Mouse (Mus musculus) hindbrain, embryonic 14.5 days (tissue): ENCODE measurements at regions not wholly inside any gene's neighbourhood (a gene's known extent, or its start where the extent isn't known, plus 50 kb on each side); places are given as distances from the start of the nearest gene placed in this dataset.

Source experiments
- ATAC-seq: fragments of 200-750 bp; cut with Nextera tagmentation; 2 replicates; pipeline ENCODE4 v1.8.0; 2017; ENCODE audit warnings: moderate number of reproducible peaks, mild to moderate bottlenecking, moderate TSS enrichment, moderate library complexity; ENCODE audit not compliant: low FRiP score
- DNase-seq: peaks from one replicate; pipeline ENCODE4 v3.0.0-alpha.2; 2015; ENCODE audit warnings: low spot score
- H3K27ac ChIP-seq: fragments of 300-500 bp; sonication (generic); 2 replicates; pipeline ENCODE4 v1.5.1; 2014; ENCODE audit warnings: mild to moderate bottlenecking, moderate library complexity
- H3K27me3 ChIP-seq: fragments of 300-500 bp; sonication (generic); 2 replicates; pipeline ENCODE4 v1.6.1; 2014; ENCODE audit warnings: mild to moderate bottlenecking, low read length, mixed read lengths; ENCODE audit not compliant: control insufficient read depth, insufficient read depth
- H3K36me3 ChIP-seq: fragments of 300-500 bp; sonication (generic); replicated peaks from 2 replicates; pipeline ENCODE4 v1.6.1; 2014; ENCODE audit not compliant: control insufficient read depth, insufficient read depth
- H3K4me1 ChIP-seq: fragments of 300-500 bp; sonication (generic); replicated peaks from 2 replicates; pipeline ENCODE4 v1.6.1; 2014; ENCODE audit warnings: antibody characterized with exemption, low read length, mixed read lengths; ENCODE audit not compliant: control insufficient read depth, insufficient read depth
- H3K4me2 ChIP-seq: fragments of 300-500 bp; sonication (generic); replicated peaks from 2 replicates; pipeline ENCODE4 v1.6.1; 2014; ENCODE audit warnings: mild to moderate bottlenecking, moderate library complexity
- H3K4me3 ChIP-seq: fragments of 300-500 bp; sonication (generic); replicated peaks from 2 replicates; pipeline ENCODE4 v1.5.1; 2014; ENCODE audit warnings: mild to moderate bottlenecking, low read length
- H3K9ac ChIP-seq: fragments of 300-500 bp; sonication (generic); 2 replicates; pipeline ENCODE4 v1.6.1; 2014
- H3K9me3 ChIP-seq: fragments of 300-500 bp; sonication (generic); 2 replicates; pipeline ENCODE4 v1.6.1; 2016; ENCODE audit warnings: low read length; ENCODE audit not compliant: control insufficient read depth
- WGBS: fragments of 180-500 bp; shearing (Covaris S2); extraction: QIAGEN DNeasy Blood & Tissue Kit; methylation state at CpG from one replicate; pipeline ENCODE4 v1.1.7; 2014; 5-methylcytosine and 5-hydroxymethylcytosine counted together

DNA sequence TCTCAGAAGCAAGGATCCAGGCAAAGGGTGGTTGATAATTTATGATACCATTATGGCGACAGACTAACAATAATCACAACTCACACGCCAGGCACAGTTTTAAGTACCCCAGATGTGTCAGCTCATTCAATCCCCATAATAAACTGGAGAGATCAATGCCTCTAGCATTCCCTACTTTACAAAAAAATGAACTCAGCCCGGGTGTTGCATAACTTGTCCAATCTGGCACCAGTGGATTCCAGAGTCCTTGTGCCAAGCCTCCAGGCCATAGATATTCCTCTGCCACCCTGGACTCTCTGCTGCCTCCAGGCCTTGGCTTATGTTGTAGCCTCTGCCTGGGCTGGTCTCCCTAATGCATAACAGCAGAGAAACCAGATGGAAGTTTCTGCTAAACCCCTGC is 185.0 kb downstream of the CK137956 start:
- Histone ChIP-seq H3K4me1 (0 out of 2 replicates have a peak, but pooled peaks cover 5% of the 10 kb centered on the region), H3K4me3 (no peak overlapping the region), H3K27ac (no peak overlapping the region), H3K36me3 (no peaks in the 10 kb centered on the region), H3K27me3 (no peaks in the 10 kb centered on the region), H3K4me2 (no peak overlapping the region), H3K9me3 (no peaks in the 10 kb centered on the region), H3K9ac (no peak overlapping the region)
- 91% methylated on average over 3 of the region's 3 CpGs for WGBS
- no peak for ATAC-seq
- no peak for DNase-seq

DNA sequence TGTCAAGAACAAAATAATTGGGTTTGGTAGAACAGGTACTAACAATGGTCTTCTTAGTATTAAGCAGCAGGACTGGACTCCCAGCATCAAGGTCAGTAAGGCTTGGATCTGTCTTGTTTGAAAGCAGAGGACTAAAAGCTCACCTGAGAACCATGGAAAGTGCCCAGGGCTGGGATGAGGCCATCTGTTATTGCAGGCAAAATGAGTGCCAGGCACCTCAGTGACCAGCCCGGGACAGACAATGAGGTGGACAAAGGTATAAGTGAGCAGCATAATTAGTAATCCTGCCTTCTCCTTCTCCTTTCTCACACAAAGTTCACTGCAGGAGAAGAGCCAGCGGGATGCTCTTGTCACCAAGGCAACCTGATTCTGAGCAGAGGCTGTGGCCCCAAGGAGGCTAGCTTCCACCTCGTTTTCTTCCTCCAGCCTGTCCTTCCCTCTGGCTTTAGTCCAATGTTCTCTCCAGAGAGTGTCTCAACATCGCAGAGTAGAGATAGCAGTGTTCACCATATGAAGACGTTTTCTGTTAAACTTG is 198.7 kb downstream of the CK137956 start:
- WGBS: 22% methylated on average over 5 of the region's 5 CpGs
- no peak overlapping the region for H3K4me3 ChIP-seq
- H3K9me3 ChIP-seq: no peaks in the 10 kb centered on the region
- no peaks in the 10 kb centered on the region for H3K36me3 ChIP-seq
- H3K9ac ChIP-seq: no peak overlapping the region
- H3K27me3 ChIP-seq: no peaks in the 10 kb centered on the region
- H3K4me2 ChIP-seq: no peak overlapping the region
- peaks cover 7% of the 10 kb centered on the region; the same call in 1 of the 2 replicates for H3K4me1 ChIP-seq
- DNase-seq (no peak), ATAC-seq (no peak)
- no peak overlapping the region for H3K27ac ChIP-seq

DNA sequence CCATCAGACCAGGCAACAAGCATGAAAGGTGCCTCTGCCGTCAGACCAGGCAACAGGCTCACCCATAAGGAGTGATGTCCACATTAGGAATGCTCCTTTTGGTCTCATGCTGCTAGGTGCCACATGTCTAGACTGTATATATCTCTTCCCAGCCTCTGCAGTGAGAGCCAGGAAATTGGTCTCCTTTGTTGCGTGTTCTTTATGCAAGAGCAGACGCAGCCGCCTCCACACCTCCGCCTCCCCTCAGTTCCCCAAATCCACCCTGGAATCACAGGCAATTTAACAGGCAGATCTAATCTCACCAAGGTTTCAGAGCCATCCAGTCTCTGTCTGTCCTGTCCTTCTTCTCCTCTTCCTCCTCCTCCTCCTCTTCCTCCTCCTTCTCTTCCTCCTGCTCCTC is 207.0 kb downstream of the CK137956 start:
- no peak overlapping the region for H3K4me2 ChIP-seq
- ATAC-seq: no peak
- H3K9me3 ChIP-seq: no peaks in the 10 kb centered on the region
- no peaks in the 10 kb centered on the region for H3K27me3 ChIP-seq
- H3K36me3 ChIP-seq: no peaks in the 10 kb centered on the region
- H3K27ac ChIP-seq: no peak overlapping the region
- no peak overlapping the region for H3K4me3 ChIP-seq
- H3K9ac ChIP-seq: no peak overlapping the region
- H3K4me1 ChIP-seq: no peaks in the 10 kb centered on the region
- WGBS: 95% methylated on average over 5 of the region's 5 CpGs
- DNase-seq: no peak

DNA sequence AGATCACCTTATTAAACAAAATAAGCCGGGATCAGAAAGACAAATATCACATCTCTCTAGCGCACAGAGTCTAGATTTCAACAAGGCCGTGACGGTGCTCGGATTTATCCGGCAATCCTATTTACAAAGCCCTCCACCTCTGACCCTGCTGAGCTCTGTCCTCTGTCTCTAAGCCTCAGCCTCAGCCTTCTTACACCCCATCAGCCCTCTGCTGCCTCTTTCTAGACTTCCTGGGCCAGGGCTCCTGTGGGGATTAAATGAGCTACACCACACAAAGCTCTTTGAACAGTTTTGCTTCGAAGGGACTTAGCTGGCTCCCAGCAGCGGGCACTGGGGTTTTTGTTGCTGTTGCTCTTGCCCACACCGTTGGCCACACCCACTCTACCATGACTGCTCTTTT is 211.8 kb downstream of the CK137956 start:
- 82% methylated on average over 9 of the region's 9 CpGs for WGBS
- DNase-seq (no peak), ATAC-seq (no peak)
- no peak overlapping the region for H3K4me2 ChIP-seq
- no peaks in the 10 kb centered on the region for H3K36me3 ChIP-seq
- H3K9me3 ChIP-seq: no peaks in the 10 kb centered on the region
- H3K27me3 ChIP-seq: no peaks in the 10 kb centered on the region
- H3K27ac ChIP-seq: no peak overlapping the region
- no peaks in the 10 kb centered on the region for H3K4me1 ChIP-seq
- H3K4me3 ChIP-seq: no peak overlapping the region
- no peak overlapping the region for H3K9ac ChIP-seq

DNA sequence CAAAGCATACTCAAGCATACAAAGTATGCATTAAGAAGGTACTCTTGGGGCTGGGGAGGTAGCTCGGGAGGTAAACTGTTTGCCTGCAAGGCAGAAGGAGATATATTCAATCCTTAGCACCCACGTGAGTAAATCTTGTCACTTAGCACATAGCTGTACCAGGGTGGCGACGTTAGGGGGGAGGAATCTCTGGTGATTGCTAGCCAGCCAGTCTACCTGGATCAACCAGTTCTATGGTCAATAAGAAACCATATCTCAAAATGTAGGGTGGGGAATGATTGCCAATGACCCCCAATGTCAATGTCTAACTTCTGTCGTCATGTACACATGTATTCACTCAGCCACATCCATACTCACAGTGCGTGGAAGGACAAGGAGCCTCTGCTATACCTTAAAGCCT is 214.5 kb downstream of the CK137956 start:
- Histone ChIP-seq H3K9ac (no peak overlapping the region), H3K4me3 (no peak overlapping the region), H3K27me3 (no peaks in the 10 kb centered on the region), H3K4me2 (no peak overlapping the region), H3K4me1 (no peaks in the 10 kb centered on the region), H3K27ac (no peak overlapping the region), H3K9me3 (no peaks in the 10 kb centered on the region), H3K36me3 (no peaks in the 10 kb centered on the region)
- DNase-seq: no peak
- ATAC-seq: no peak
- 91% methylated on average over 6 of the region's 6 CpGs for WGBS

DNA sequence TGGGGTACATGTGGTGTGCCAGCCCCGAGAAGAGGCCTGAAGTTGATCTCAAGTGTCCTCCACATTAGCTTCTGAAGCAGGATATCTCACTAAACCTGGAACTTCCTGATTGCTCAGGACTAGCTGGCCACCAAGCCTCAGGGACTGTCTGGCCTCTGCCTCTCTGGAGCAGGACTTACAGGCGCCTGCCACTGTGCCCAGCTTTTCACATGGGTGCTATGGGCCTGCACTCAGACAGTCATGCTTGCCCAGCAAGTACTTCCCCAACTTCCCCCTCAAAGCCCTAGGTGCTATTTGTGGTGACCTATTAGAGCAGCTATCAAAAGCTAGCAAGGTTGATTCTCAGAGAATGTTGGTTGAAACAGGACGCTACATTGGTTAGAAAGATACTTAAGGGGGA is 220.0 kb downstream of the CK137956 start:
- DNase-seq: no peak
- H3K9me3 ChIP-seq: no peaks in the 10 kb centered on the region
- 91% methylated on average over 3 of the region's 3 CpGs for WGBS
- no peaks in the 10 kb centered on the region for H3K36me3 ChIP-seq
- H3K4me2 ChIP-seq: no peak overlapping the region
- H3K27me3 ChIP-seq: no peaks in the 10 kb centered on the region
- no peaks in the 10 kb centered on the region for H3K4me1 ChIP-seq
- no peak overlapping the region for H3K27ac ChIP-seq
- H3K4me3 ChIP-seq: no peak overlapping the region
- no peak for ATAC-seq
- no peak overlapping the region for H3K9ac ChIP-seq

DNA sequence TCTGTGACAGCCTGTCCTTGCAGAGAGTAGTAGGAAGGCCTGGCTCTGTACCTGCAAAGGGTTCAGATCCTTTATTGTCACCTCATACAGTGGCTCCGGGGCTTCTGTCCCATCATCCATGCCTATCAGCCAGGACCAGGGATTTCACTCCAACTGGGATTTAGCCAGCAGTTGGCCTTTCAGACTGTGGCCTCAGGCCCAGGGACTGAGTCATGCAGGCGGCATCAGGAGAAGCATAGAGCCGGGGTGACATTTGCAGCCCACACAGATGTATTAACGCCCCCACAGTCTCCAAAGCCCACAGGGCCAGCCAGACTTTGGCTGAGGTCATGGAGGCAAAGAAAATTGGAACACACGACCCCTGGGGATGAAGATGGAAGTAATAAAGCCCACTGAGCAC is 222.9 kb downstream of the CK137956 start:
- 79% methylated on average over 5 of the region's 5 CpGs for WGBS
- Histone ChIP-seq H3K4me1 (no peaks in the 10 kb centered on the region), H3K9me3 (no peaks in the 10 kb centered on the region), H3K4me2 (no peak overlapping the region), H3K36me3 (no peaks in the 10 kb centered on the region), H3K4me3 (no peak overlapping the region), H3K9ac (no peak overlapping the region), H3K27me3 (no peaks in the 10 kb centered on the region), H3K27ac (no peak overlapping the region)
- ATAC-seq: no peak
- no peak for DNase-seq

DNA sequence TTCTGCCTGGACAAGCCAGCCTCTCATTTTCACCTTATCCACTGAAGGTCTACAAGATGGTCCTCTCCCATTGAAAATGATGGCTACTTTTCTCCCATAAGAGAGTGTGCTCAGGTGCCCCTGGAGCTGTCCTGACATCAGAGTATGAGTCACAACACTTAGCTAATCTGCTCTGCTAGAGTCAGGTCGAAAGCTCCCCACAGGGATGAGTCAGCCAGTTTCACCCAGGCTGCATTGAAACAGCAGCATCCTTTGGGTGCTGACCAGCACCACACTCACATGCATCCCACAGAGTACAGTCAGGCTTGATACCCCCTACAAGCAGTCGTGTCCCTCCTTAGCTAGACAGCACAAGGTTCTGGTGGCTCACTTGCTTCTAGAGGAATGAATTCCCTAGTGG is 234.0 kb downstream of the CK137956 start:
- ATAC-seq (no peak), DNase-seq (no peak)
- Histone ChIP-seq H3K4me3 (no peak overlapping the region), H3K9me3 (no peaks in the 10 kb centered on the region), H3K4me1 (peaks cover 11% of the 10 kb centered on the region; the same call in 1 of the 2 replicates), H3K27ac (no peak overlapping the region), H3K27me3 (no peaks in the 10 kb centered on the region), H3K36me3 (no peaks in the 10 kb centered on the region), H3K9ac (no peak overlapping the region), H3K4me2 (no peak overlapping the region)
- 86% methylated on average over 2 of the region's 2 CpGs for WGBS

DNA sequence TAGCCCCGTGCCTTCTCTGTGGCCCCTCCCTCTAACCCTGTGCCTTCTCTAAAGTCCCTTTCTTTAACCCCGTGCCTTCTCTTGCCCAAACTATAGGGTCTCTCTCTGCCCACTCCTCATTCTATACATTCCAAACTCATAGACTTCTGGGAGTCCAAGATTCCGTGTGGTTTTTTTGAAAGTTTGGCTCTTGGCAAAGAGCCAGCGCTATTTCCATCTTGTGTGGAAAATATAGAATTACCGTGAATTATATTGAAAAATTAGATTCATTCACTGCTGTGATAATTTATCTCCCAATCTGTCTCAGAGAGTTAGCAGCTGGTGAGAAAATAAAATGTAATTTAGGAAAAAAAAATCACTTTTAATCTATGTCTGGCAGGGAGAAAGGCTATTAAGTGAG is 234.6 kb downstream of the CK137956 start:
- DNase-seq (no peak), ATAC-seq (no peak)
- Histone ChIP-seq H3K4me1 (peaks cover 11% of the 10 kb centered on the region; the same call in 1 of the 2 replicates), H3K4me3 (no peak overlapping the region), H3K9ac (no peak overlapping the region), H3K36me3 (no peaks in the 10 kb centered on the region), H3K27ac (no peak overlapping the region), H3K4me2 (no peak overlapping the region), H3K9me3 (no peaks in the 10 kb centered on the region), H3K27me3 (no peaks in the 10 kb centered on the region)
- WGBS: 64% methylated on average over 5 of the region's 5 CpGs

DNA sequence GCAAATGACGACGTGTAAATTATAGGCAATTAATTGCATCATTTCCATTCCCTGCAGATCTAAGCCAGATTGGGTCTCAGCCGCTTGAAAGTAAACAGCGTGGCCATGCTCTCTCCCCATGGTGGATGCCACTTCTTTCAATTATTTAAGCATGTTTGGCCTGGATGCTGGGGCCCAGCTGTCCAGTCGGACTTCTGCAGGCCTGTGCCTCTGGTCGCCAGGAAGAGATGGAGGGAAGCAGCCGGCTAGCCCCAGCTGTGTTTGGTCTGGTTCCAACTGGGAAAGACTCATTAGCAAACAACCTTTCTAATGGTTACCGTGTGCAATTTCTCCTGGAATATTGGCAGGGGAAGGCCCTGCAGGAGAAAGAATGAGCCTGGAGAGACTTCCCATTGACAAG is 236.1 kb downstream of the CK137956 start:
- Histone ChIP-seq H3K9ac (no peak overlapping the region), H3K9me3 (no peaks in the 10 kb centered on the region), H3K4me1 (peaks cover 11% of the 10 kb centered on the region; the same call in 1 of the 2 replicates), H3K27ac (peak overlapping the region; percentile 41; the same call in 1 of the 2 replicates), H3K27me3 (no peaks in the 10 kb centered on the region), H3K36me3 (no peaks in the 10 kb centered on the region), H3K4me3 (no peak overlapping the region), H3K4me2 (no peak overlapping the region)
- no peak; the same call in 1 of the 2 replicates for ATAC-seq
- peak; percentile 36 for DNase-seq
- WGBS: 25% methylated on average over 8 of the region's 8 CpGs
